13 mouse cellular contexts compared by ENCODE assay signal in the genomic region with DNA sequence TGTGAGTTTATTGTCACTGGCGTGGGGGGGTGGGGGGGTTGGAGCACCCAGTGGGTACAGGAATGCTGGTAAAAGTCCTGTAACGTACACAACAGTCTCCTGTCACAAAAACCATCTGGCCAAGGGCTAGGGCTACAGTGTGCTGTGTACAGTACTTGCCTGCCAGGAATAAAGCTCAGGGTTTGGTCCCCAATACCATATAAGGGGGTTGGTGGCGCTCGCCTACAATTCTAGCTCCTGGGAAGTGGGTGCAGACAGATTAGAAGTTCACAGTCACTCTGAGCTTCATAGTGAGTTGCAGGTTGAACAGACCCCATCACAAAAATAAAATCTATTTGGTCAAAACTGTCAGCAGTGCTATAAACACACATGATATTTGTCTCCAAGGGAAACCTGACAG. TPM values are rescaled to one million over a fixed set of nuclear protein-coding genes. Genes with fewer than 3 reads are reported as not detected.
A peak's percentile ranks its signal among the peaks of the same experiment; 100 is the strongest.
DNase-seq lines count a peak whose midpoint lies in the region; ATAC-seq and TF ChIP-seq lines count a peak whose summit lies in the region.
"Had no signal": no experiment of that assay in that cellular context is flagged by ENCODE, and none has a peak within 500 bp of the region (broad histone marks: within the 10 kb centered on the region; RNA-seq: fewer than 3 reads in every experiment).

No protein-coding gene starts in this region.

- H3K9ac ChIP-seq in limb, embryonic 12.5 days (replicated peaks), result no peak overlapping the region
- H3K9ac ChIP-seq in heart, postnatal 0 days (replicated peaks; ENCODE audit: low read depth, low read length), result no peak overlapping the region

- 44% methylated on average over 4 of the region's 4 CpGs for WGBS in heart, embryonic 10.5 days
- WGBS in limb, embryonic 12.5 days, result 65% methylated on average over 4 of the region's 4 CpGs
- 84% methylated on average over 4 of the region's 4 CpGs for WGBS in limb, embryonic 10.5 days
- WGBS in heart, postnatal 0 days, result 57% methylated on average over 4 of the region's 4 CpGs
- 78% methylated on average over 4 of the region's 4 CpGs for WGBS in macrophage (ENCODE audit: missing documents)

- peaks cover 67% of the 10 kb centered on the region for H3K79me2 ChIP-seq in macrophage (ENCODE audit: inconsistent target)

- peaks cover 2% of the 10 kb centered on the region; the same call in 1 of the 2 replicates for H3K27me3 ChIP-seq in heart, embryonic 10.5 days (ENCODE audit: insufficient read depth, poor library complexity, severe bottlenecking)
- H3K27me3 ChIP-seq in limb, embryonic 12.5 days, result peaks cover 17% of the 10 kb centered on the region
- peaks cover 21% of the 10 kb centered on the region for H3K27me3 ChIP-seq in limb, embryonic 10.5 days (ENCODE audit: low read depth, poor library complexity, severe bottlenecking)
- 0 out of 2 replicates have a peak, but pooled peaks cover 3% of the 10 kb centered on the region for H3K27me3 ChIP-seq in heart, postnatal 0 days (ENCODE audit: control insufficient read depth, insufficient read depth, low read length)

- peak overlapping the region; percentile 91 for H3K4me2 ChIP-seq in limb, embryonic 12.5 days
- 0 out of 2 replicates have a peak overlapping the region, but pooled peaks have one; percentile 93 for H3K4me2 ChIP-seq in heart, postnatal 0 days (ENCODE audit: low read depth, low read length)

- H3K36me3 ChIP-seq in heart, embryonic 10.5 days, result no peaks in the 10 kb centered on the region
- no peaks in the 10 kb centered on the region for H3K36me3 ChIP-seq in limb, embryonic 12.5 days
- no peaks in the 10 kb centered on the region for H3K36me3 ChIP-seq in limb, embryonic 10.5 days
- H3K36me3 ChIP-seq in heart, postnatal 0 days (replicated peaks; ENCODE audit: control insufficient read depth, insufficient read depth, low read length), result no peaks in the 10 kb centered on the region
- H3K36me3 ChIP-seq in macrophage (ENCODE audit: inconsistent target), result no peaks in the 10 kb centered on the region

- H3K9me3 ChIP-seq in heart, embryonic 10.5 days, result no peaks in the 10 kb centered on the region
- no peaks in the 10 kb centered on the region for H3K9me3 ChIP-seq in limb, embryonic 12.5 days
- no peaks in the 10 kb centered on the region for H3K9me3 ChIP-seq in limb, embryonic 10.5 days (replicated peaks)
- H3K9me3 ChIP-seq in heart, postnatal 0 days (replicated peaks; ENCODE audit: control insufficient read depth, low read length), result no peaks in the 10 kb centered on the region

- peak overlapping the region; percentile 0; the same call in 1 of the 2 replicates for H3K4me3 ChIP-seq in heart, embryonic 10.5 days
- H3K4me3 ChIP-seq in limb, embryonic 12.5 days (replicated peaks), result no peak overlapping the region
- no peak overlapping the region for H3K4me3 ChIP-seq in limb, embryonic 10.5 days
- H3K4me3 ChIP-seq in heart, postnatal 0 days (ENCODE audit: low read depth, low read length), result no peak overlapping the region
- H3K4me3 ChIP-seq in macrophage (ENCODE audit: inconsistent target), result peak overlapping the region; percentile 79

- peaks cover 31% of the 10 kb centered on the region for H3K4me1 ChIP-seq in heart, embryonic 10.5 days
- peaks cover 26% of the 10 kb centered on the region for H3K4me1 ChIP-seq in limb, embryonic 12.5 days (replicated peaks)
- H3K4me1 ChIP-seq in limb, embryonic 10.5 days, result 0 out of 2 replicates have a peak, but pooled peaks cover 7% of the 10 kb centered on the region
- peaks cover 27% of the 10 kb centered on the region for H3K4me1 ChIP-seq in heart, postnatal 0 days (ENCODE audit: control insufficient read depth, insufficient read depth)

- TF ChIP-seq EP300 in heart, postnatal 0 days (IDR thresholded peaks at IDR 0.05; ENCODE audit: low read depth), result no peak

- no peak for ATAC-seq in limb, embryonic 12.5 days (ENCODE audit: insufficient number of reproducible peaks, insufficient read depth, low FRiP score, low TSS enrichment, low read depth)
- no peak for ATAC-seq in heart, postnatal 0 days (ENCODE audit: insufficient read depth, low read depth)

- TF ChIP-seq CTCF in heart, postnatal 0 days (IDR thresholded peaks at IDR 0.05; ENCODE audit: low read depth), result no peak

- H3K27ac ChIP-seq in heart, embryonic 10.5 days, result peak overlapping the region; percentile 39; the same call in 1 of the 2 replicates
- H3K27ac ChIP-seq in limb, embryonic 12.5 days, result no peak overlapping the region
- no peak overlapping the region for H3K27ac ChIP-seq in limb, embryonic 10.5 days
- 0 out of 2 replicates have a peak overlapping the region, but pooled peaks have one; percentile 17 for H3K27ac ChIP-seq in heart, postnatal 0 days (ENCODE audit: low read depth)
- H3K27ac ChIP-seq in macrophage, result peak overlapping the region; percentile 71; the same call in 1 of the 2 replicates

- no peak for DNase-seq in heart, embryonic 10.5 days (ENCODE audit: low spot score)
- DNase-seq in heart, adult 9 months (ENCODE audit: low spot score in 2 of 2), result no peak
- no peak for DNase-seq in limb, embryonic 10.5 days (ENCODE audit: low spot score)
- no peak for DNase-seq in heart, postnatal 0 days (ENCODE audit: low spot score)
- no peak for DNase-seq in thymus, postnatal 36 days
- DNase-seq in layer of hippocampus, postnatal 10 days (ENCODE audit: low spot score in 2 of 2), result no peak
- DNase-seq: adrenal gland, postnatal 10 days; B cell, adult 2 months; kidney, postnatal 36 days; layer of hippocampus, postnatal 36 days; right cerebral cortex, adult 18-20 months had no signal

RNA-seq across cellular contexts. Expression of a gene that starts 18.3 kb away (rescaled TPM):
- 7.7 and 9.4 TPM in 2 replicates for polyA plus RNA-seq in heart, embryonic 10.5 days (2016; fragmentation: Nextera tagmentation; extraction: Ambion mirVana)
- 5.2 and 5.3 TPM in 2 replicates for polyA plus RNA-seq in limb, embryonic 12.5 days (2016; fragmentation: Nextera tagmentation; extraction: Ambion mirVana)
- 2.2 and 2.7 TPM in 2 replicates for polyA plus RNA-seq in limb, embryonic 10.5 days (2016; fragmentation: Nextera tagmentation; extraction: Ambion mirVana)
- 4.3 and 9.9 TPM in 2 replicates for total RNA-seq in heart, postnatal 0 days (2014; rRNA removed; ENCODE audit: low replicate concordance)
- polyA plus RNA-seq in heart, postnatal 0 days (2015; fragmentation: Nextera tagmentation; extraction: Ambion mirVana), result 2.5 and 3.2 TPM in 2 replicates
- total RNA-seq in macrophage (2018; cell fraction: chromatin; rRNA removed), result 10 to 100 TPM; 10.4 to 61.8 (median 36.3) TPM
- 10 to 100 TPM; 12.6 to 39.4 (median 26.0) TPM for total RNA-seq in macrophage (2018; cell fraction: cytosol; rRNA removed)
- 100 to 1,000 TPM in 1 of 26 experiments, 10 to 100 TPM in 25; 23.8 to 120 (median 42.5) TPM for total RNA-seq in macrophage (2018; cell fraction: nucleus; rRNA removed)
- 28.4 to 51.9 TPM (median 28.8 TPM) in 3 replicates for polyA plus RNA-seq in macrophage (2018)
- 1 to 10 TPM; 1.8 to 2.2 TPM for total RNA-seq in layer of hippocampus, postnatal 10 days (2021)

RNA-seq across cellular contexts. Expression of a gene that starts 39.5 kb away (rescaled TPM):
- 52.6 and 57.7 TPM in 2 replicates for polyA plus RNA-seq in heart, embryonic 10.5 days (2016; fragmentation: Nextera tagmentation; extraction: Ambion mirVana)
- 83.7 and 84.5 TPM in 2 replicates for polyA plus RNA-seq in limb, embryonic 12.5 days (2016; fragmentation: Nextera tagmentation; extraction: Ambion mirVana)
- polyA plus RNA-seq in limb, embryonic 10.5 days (2016; fragmentation: Nextera tagmentation; extraction: Ambion mirVana), result 49.6 and 55.5 TPM in 2 replicates
- 51.0 and 59.2 TPM in 2 replicates for total RNA-seq in heart, postnatal 0 days (2014; rRNA removed; ENCODE audit: low replicate concordance)
- polyA plus RNA-seq in heart, postnatal 0 days (2015; fragmentation: Nextera tagmentation; extraction: Ambion mirVana), result 66.2 and 68.4 TPM in 2 replicates
- total RNA-seq in macrophage (2018; cell fraction: chromatin; rRNA removed), result 1 to 10 TPM in 25 of 26 experiments, not detected in 1; 1.0 to 6.5 (median 2.3) TPM
- 10 to 100 TPM; 27.5 to 43.7 (median 35.1) TPM for total RNA-seq in macrophage (2018; cell fraction: cytosol; rRNA removed)
- total RNA-seq in macrophage (2018; cell fraction: nucleus; rRNA removed), result 10 to 100 TPM in 12 of 26 experiments, 1 to 10 TPM in 14; 4.1 to 18.3 (median 8.8) TPM
- polyA plus RNA-seq in macrophage (2018), result 34.4 to 49.4 TPM (median 38.9 TPM) in 3 replicates
- total RNA-seq in layer of hippocampus, postnatal 10 days (2021), result 10 to 100 TPM; 50.7 to 57.1 TPM

Comparison
In these comparisons a context has a peak if more than half of its experiments do, and no peak if none do; other contexts are left out.
1. H3K4me3 ChIP-seq: peak in heart, embryonic 10.5 days (single experiment) and macrophage (single experiment); none in limb, embryonic 12.5 days (single experiment), limb, embryonic 10.5 days (single experiment) and heart, postnatal 0 days (single experiment).
2. H3K27ac ChIP-seq: peak in heart, embryonic 10.5 days (single experiment), heart, postnatal 0 days (single experiment) and macrophage (single experiment); none in limb, embryonic 12.5 days (single experiment) and limb, embryonic 10.5 days (single experiment).